Mouse (Mus musculus) gastrocnemius, adult 8-10 months (tissue): ENCODE measurements around the gene Ccl28. TPM values are rescaled to one million over a fixed set of nuclear protein-coding genes. Genes with fewer than 3 reads are reported as not detected.

ENCODE experiments used
- total RNA-seq, 4 experiments: library from RNA; stranded (reverse); gene quantifications; 2 replicates each; pipeline ENCODE4 v1.2.4; 2022

The Ccl28 gene
- total RNA-seq, 4 experiments from 2014 or later: 0.19 to 0.83 (median 0.48) TPM

Other genes with a start within 250 kb of the Ccl28 start
- gene Paip1, start 195.2 kb upstream of the Ccl28 start, total RNA-seq: 100 to 1,000 TPM; 108 to 111 (median 109) TPM
- 1 to 10 TPM; 5.2 to 7.5 (median 5.4) TPM for gene 4833420G17Rik, start 161.1 kb upstream of the Ccl28 start, total RNA-seq
- 10 to 100 TPM; 15.2 to 23.8 (median 18.6) TPM for gene Tmem267, start 135.8 kb upstream of the Ccl28 start, total RNA-seq
- gene 3110070M22Rik, start 135.4 kb upstream of the Ccl28 start, total RNA-seq: under 1 TPM in 3 of 4 experiments, not detected in 1; 0.25 to 0.39 (median 0.35) TPM
- 10 to 100 TPM; 23.9 to 27.6 (median 25.4) TPM for gene Hmgcs1, start 66.6 kb downstream of the Ccl28 start, total RNA-seq
- gene Nim1k, start 132.1 kb downstream of the Ccl28 start, total RNA-seq: 1 to 10 TPM; 1.2 to 2.2 (median 1.4) TPM
- 10 to 100 TPM; 19.8 to 24.7 (median 20.5) TPM for gene Zfp131, start 167.1 kb downstream of the Ccl28 start, total RNA-seq
- gene AF067063, start 206.4 kb downstream of the Ccl28 start, total RNA-seq: not detected
- gene D13Ertd608e, start 212.2 kb downstream of the Ccl28 start, total RNA-seq: not detected